8 mouse cellular contexts compared by ENCODE assay signal in the genomic region with DNA sequence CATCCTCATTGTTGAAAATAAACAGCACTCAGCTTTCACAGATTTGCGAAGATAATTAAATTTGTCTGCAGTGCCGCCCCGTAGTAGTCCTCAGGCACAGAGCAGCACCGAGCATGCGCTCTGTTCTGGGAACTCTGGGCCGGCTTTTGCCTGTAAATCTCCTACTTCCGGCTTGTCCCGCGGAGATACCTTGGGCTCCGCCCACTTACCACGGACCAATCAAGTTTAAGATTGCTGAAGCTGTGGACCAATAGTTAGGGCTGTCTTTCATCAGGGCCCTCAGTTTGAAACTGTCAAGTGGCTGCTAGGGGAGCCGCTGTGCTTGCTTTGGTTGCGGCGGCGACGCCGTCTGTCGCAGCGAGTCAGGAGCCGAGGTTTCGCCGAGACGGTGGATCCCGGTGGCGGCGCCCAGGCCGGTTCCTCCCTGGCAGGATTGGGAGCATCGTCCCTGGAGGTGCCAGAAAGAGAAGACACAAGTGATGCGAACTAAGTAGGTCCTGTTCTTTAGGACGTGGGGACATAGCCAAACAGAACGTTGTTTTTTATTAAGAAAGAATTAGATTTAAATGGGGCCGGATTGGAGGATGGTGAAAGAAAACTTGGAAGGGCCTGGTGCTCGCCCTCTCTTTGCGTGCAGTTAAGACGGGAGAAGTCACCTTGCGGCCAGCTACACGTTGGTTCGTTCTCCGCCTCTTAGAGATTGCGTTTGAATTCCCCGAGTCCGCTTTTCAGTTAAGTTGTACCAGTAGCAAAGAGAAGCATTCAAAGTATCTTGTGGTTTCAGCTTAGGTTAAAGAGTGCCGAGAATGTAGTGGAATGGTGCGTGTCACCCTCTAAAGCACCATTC. TPM values are rescaled to one million over a fixed set of nuclear protein-coding genes. Genes with fewer than 3 reads are reported as not detected.
DNase-seq lines count a peak whose midpoint lies in the region; ATAC-seq and TF ChIP-seq lines count a peak whose summit lies in the region.

A gene (plus strand): TSS at position 253 of the 847 bp plus-strand sequence.

- DNase-seq in 3T3-L1 (ENCODE audit: low read depth, low spot score) = peak; percentile 99
- DNase-seq in adrenal gland, postnatal 4 days (ENCODE audit: low spot score in 2 of 2) = peak; percentile 96 to 98
- peak; percentile 99 for DNase-seq in embryonic facial prominence, embryonic 14.5 days (ENCODE audit: low spot score)
- peak; percentile 99 for DNase-seq in heart, adult 2 months
- DNase-seq in kidney, adult 8-10 months = peak; percentile 99 to 100
- DNase-seq in spleen, postnatal 10 days (ENCODE audit: low spot score in 2 of 2) = peak; percentile 96 to 99

- H3K4me1 ChIP-seq in embryonic facial prominence, embryonic 14.5 days (ENCODE audit: control insufficient read depth, insufficient read depth, low read length) = peaks cover 6% of the 10 kb centered on the region; the same call in 1 of the 2 replicates
- peaks cover 4% of the 10 kb centered on the region for H3K4me1 ChIP-seq in heart, adult 2 months (ENCODE audit: control insufficient read depth, insufficient read depth, low read length)
- H3K4me1 ChIP-seq in limb, embryonic 13.5 days = peaks cover 12% of the 10 kb centered on the region
- H3K4me1 ChIP-seq in midbrain, embryonic 16.5 days (ENCODE audit: control insufficient read depth, insufficient read depth, low read length) = peaks cover 10% of the 10 kb centered on the region

- no peaks in the 10 kb centered on the region; the same call in 1 of the 2 replicates for H3K79me2 ChIP-seq in heart, adult 2 months (replicated peaks; ENCODE audit: control insufficient read depth, insufficient read depth, low read length)

- H3K27ac ChIP-seq in embryonic facial prominence, embryonic 14.5 days (replicated peaks; ENCODE audit: low read depth, low read length) = peak within 1 kb of the TSS; percentile 54; the same call in 1 of the 2 replicates
- H3K27ac ChIP-seq in heart, adult 2 months = peak within 1 kb of the TSS; percentile 84
- peak within 1 kb of the TSS; percentile 44; the same call in 1 of the 2 replicates for H3K27ac ChIP-seq in limb, embryonic 13.5 days
- peak within 1 kb of the TSS; percentile 69 for H3K27ac ChIP-seq in midbrain, embryonic 16.5 days (ENCODE audit: low read length)

- peaks cover 32% of the 10 kb centered on the region for H3K36me3 ChIP-seq in embryonic facial prominence, embryonic 14.5 days (ENCODE audit: control insufficient read depth, insufficient read depth, low read length)
- peaks cover 13% of the 10 kb centered on the region for H3K36me3 ChIP-seq in heart, adult 2 months (ENCODE audit: control insufficient read depth, insufficient read depth, low read length)
- peaks cover 29% of the 10 kb centered on the region for H3K36me3 ChIP-seq in limb, embryonic 13.5 days
- peaks cover 13% of the 10 kb centered on the region for H3K36me3 ChIP-seq in midbrain, embryonic 16.5 days (ENCODE audit: control insufficient read depth, insufficient read depth, low read length)

- TF ChIP-seq EP300 in heart, adult 2 months (IDR thresholded peaks at IDR 0.05; ENCODE audit: insufficient read depth, low read depth, low read length) = peak; percentile 73; the same call in 1 of the 2 replicates

- ATAC-seq in embryonic facial prominence, embryonic 14.5 days (ENCODE audit: low read depth) = peak; percentile 100
- ATAC-seq in limb, embryonic 13.5 days (ENCODE audit: low FRiP score, low read depth) = peak; percentile 99
- peak; percentile 100 for ATAC-seq in midbrain, embryonic 16.5 days

- H3K9me3 ChIP-seq in embryonic facial prominence, embryonic 14.5 days (ENCODE audit: control insufficient read depth, low read length) = 0 out of 2 replicates have a peak, but pooled peaks cover 4% of the 10 kb centered on the region
- no peaks in the 10 kb centered on the region for H3K9me3 ChIP-seq in limb, embryonic 13.5 days
- H3K9me3 ChIP-seq in midbrain, embryonic 16.5 days (replicated peaks; ENCODE audit: control insufficient read depth, low read length, poor library complexity, severe bottlenecking) = no peaks in the 10 kb centered on the region

- under 1% methylated on average over 44 of the region's 44 CpGs for whole genome bisulfite sequencing in embryonic facial prominence, embryonic 14.5 days
- under 1% methylated on average over 44 of the region's 44 CpGs for WGBS in heart, adult 2 months
- WGBS in limb, embryonic 13.5 days = under 1% methylated on average over 44 of the region's 44 CpGs
- under 1% methylated on average over 44 of the region's 44 CpGs for WGBS in midbrain, embryonic 16.5 days

- intact Hi-C loops in heart, adult 2 months (cut with DNase I) = loop anchor here (5.0 kb wide), 1 partner anchor 154 kb away; a partner anchor contains a TSS

- H3K27me3 ChIP-seq in embryonic facial prominence, embryonic 14.5 days (replicated peaks; ENCODE audit: control insufficient read depth, insufficient read depth, low read length) = no peaks in the 10 kb centered on the region
- H3K27me3 ChIP-seq in heart, adult 2 months (ENCODE audit: control insufficient read depth, insufficient read depth, low read length) = no peaks in the 10 kb centered on the region
- H3K27me3 ChIP-seq in limb, embryonic 13.5 days = no peaks in the 10 kb centered on the region
- no peaks in the 10 kb centered on the region for H3K27me3 ChIP-seq in midbrain, embryonic 16.5 days (ENCODE audit: control insufficient read depth, insufficient read depth, low read depth, low read length)

- H3K4me2 ChIP-seq in embryonic facial prominence, embryonic 14.5 days (ENCODE audit: low read depth, low read length) = peak within 1 kb of the TSS; percentile 85
- H3K4me2 ChIP-seq in limb, embryonic 13.5 days (replicated peaks) = peak within 1 kb of the TSS; percentile 75
- peak within 1 kb of the TSS; percentile 70 for H3K4me2 ChIP-seq in midbrain, embryonic 16.5 days (ENCODE audit: low read length)

- TF ChIP-seq CTCF in heart, adult 2 months (IDR thresholded peaks at IDR 0.05) = no peak

- peak within 1 kb of the TSS; percentile 71 for H3K9ac ChIP-seq in embryonic facial prominence, embryonic 14.5 days (ENCODE audit: low read depth, low read length)
- H3K9ac ChIP-seq in heart, adult 2 months (ENCODE audit: low read depth, low read length) = peak within 1 kb of the TSS; percentile 93
- peak within 1 kb of the TSS; percentile 80 for H3K9ac ChIP-seq in limb, embryonic 13.5 days
- peak within 1 kb of the TSS; percentile 75 for H3K9ac ChIP-seq in midbrain, embryonic 16.5 days (ENCODE audit: low read depth, low read length)

- peak; percentile 82 for TF ChIP-seq POLR2A in heart, adult 2 months (IDR thresholded peaks at IDR 0.05; ENCODE audit: insufficient read depth, low read depth, low read length)

- H3K4me3 ChIP-seq in embryonic facial prominence, embryonic 14.5 days (ENCODE audit: low read depth, low read length) = peak within 1 kb of the TSS; percentile 71
- H3K4me3 ChIP-seq in heart, adult 2 months = peak within 1 kb of the TSS; percentile 99
- peak within 1 kb of the TSS; percentile 76 for H3K4me3 ChIP-seq in limb, embryonic 13.5 days
- peak within 1 kb of the TSS; percentile 72 for H3K4me3 ChIP-seq in midbrain, embryonic 16.5 days (ENCODE audit: low read depth, low read length)

RNA-seq across cellular contexts. Expression of the gene that starts here (rescaled TPM):
- 10 to 100 TPM; 22.9 to 23.5 TPM for total RNA-seq in adrenal gland, postnatal 4 days (2021)
- 13.7 and 19.7 TPM in 2 replicates for polyA plus RNA-seq in embryonic facial prominence, embryonic 14.5 days (2014; fragmentation: Nextera tagmentation; extraction: Ambion mirVana)
- total RNA-seq in heart, adult 2 months (2021) = 1 to 10 TPM; 9.6 to 9.8 TPM
- 5.9 and 11.5 TPM in 2 replicates for polyA plus RNA-seq in heart, adult 2 months (2012; rRNA removed)
- polyA plus RNA-seq in limb, embryonic 13.5 days (2015; fragmentation: Nextera tagmentation; extraction: Ambion mirVana) = 13.8 and 16.5 TPM in 2 replicates
- polyA plus RNA-seq in midbrain, embryonic 16.5 days (2015; fragmentation: Nextera tagmentation; extraction: Ambion mirVana) = 19.2 and 21.3 TPM in 2 replicates

Comparison
In these comparisons a context has a peak if more than half of its experiments do, and no peak if none do; other contexts are left out.
1. Peak in every context shown above with its lines: DNase-seq, ATAC-seq, H3K4me3 ChIP-seq and H3K27ac ChIP-seq.